Mouse (Mus musculus) megakaryocyte, embryonic 14.5 days (primary cell): ENCODE results near the gene Hps4.

Source experiments
- FLI1 ChIP-seq: IDR thresholded peaks from 2 replicates; pipeline ENCODE4 v1.6.1; 2012; ENCODE audit warnings: low read length, inconsistent platforms, mixed read lengths
- GATA1 ChIP-seq: IDR thresholded peaks from 3 replicates; pipeline ENCODE4 v1.6.1; 2012; ENCODE audit warnings: mixed read lengths, low read length, inconsistent platforms, borderline replicate concordance

DNA sequence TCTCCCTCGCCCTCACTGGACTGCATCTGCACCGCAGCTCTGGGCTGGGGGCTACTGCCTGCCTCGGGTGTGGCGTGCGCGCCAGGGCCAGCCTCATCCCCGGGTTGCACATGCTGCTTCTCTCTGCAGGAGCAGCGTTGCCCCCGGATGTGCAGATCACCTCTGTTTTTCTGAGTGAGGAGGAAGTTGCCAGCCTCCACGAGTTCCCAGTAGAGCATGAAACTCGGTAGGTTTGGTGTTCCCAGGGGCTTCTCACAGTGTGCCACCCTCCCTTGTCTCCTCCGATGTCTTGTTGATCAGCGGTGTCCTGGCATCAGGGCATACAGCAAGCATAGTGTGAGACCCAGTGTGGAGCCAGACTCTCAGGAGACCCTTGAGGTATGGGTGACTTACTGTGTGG is 26.4 kb downstream of the Hps4 start:
- TF ChIP-seq GATA1 (no peak), FLI1 (no peak)
